Mouse (Mus musculus): Measurements from ENCODE around the gene Dnajb13. TPM values are rescaled to one million over a fixed set of nuclear protein-coding genes. Genes with fewer than 3 reads are reported as not detected.
A peak's percentile ranks its signal among the peaks of the same experiment; 100 is the strongest.

Gene Dnajb13
- polyA plus RNA-seq, 1 experiment from 2014 or later = 1.6 TPM

DNA sequence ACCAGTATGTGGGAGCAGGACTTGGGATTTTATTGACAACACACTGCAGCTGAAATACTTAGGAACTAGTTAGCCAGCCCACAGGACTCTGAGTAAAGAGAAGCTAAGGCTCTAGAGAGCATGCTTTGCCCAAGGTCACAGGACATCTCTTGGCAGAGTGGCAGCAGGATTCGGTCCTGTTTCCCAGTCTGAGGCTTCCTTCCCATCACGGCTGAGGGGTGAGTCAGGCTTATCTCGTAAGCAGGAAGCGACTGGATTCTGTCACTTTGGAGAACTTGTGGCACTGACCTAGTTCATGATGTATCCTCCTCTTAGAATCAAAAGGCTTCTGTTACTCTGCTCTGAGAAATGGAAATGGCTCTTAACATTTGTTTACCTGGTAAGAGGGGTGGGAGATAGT, 32.9 kb upstream of the Dnajb13 start:
- no peak overlapping the region for H3K27ac ChIP-seq (ENCODE audit: low read depth, low read length)

GRCm38 (mm10) chr7:100544437-100544836, 29.7 kb upstream of the Dnajb13 start:
- H3K4me1 ChIP-seq (replicated peaks; ENCODE audit: control insufficient read depth, insufficient read depth, low read length) = 0 out of 2 replicates have a peak, but pooled peaks cover 3% of the 10 kb centered on the region
- peaks cover 8% of the 10 kb centered on the region; the same call in 1 of the 2 replicates for H3K36me3 ChIP-seq (ENCODE audit: control insufficient read depth, insufficient read depth, low read length)
- peak overlapping the region; percentile 45; the same call in 1 of the 2 replicates for H3K27ac ChIP-seq (ENCODE audit: low read depth, low read length)
- ATAC-seq (replicated peaks; ENCODE audit: low FRiP score) (no peak; the same call in 1 of the 2 replicates), DNase-seq (ENCODE audit: low spot score) (no peak)
- WGBS = 45% methylated on average over 1 of the region's 1 CpGs
- no peak overlapping the region for H3K9ac ChIP-seq (ENCODE audit: low read depth, low read length)
- H3K4me2 ChIP-seq = no peak overlapping the region
- H3K4me3 ChIP-seq (ENCODE audit: low read depth, low read length) = no peak overlapping the region
- no peaks in the 10 kb centered on the region for H3K27me3 ChIP-seq (replicated peaks; ENCODE audit: control insufficient read depth, insufficient read depth, low read length)
- H3K9me3 ChIP-seq (ENCODE audit: control insufficient read depth, low read length) = no peaks in the 10 kb centered on the region

More for the DNA sequence above, 32.9 kb upstream of the Dnajb13 start:
- Histone ChIP-seq H3K4me2 (no peak overlapping the region), H3K9me3 (ENCODE audit: control insufficient read depth, low read length) (no peaks in the 10 kb centered on the region), H3K4me3 (ENCODE audit: low read depth, low read length) (no peak overlapping the region), H3K36me3 (ENCODE audit: control insufficient read depth, insufficient read depth, low read length) (peaks cover 2% of the 10 kb centered on the region; the same call in 1 of the 2 replicates), H3K27me3 (replicated peaks; ENCODE audit: control insufficient read depth, insufficient read depth, low read length) (no peaks in the 10 kb centered on the region), H3K9ac (ENCODE audit: low read depth, low read length) (no peak overlapping the region), H3K4me1 (replicated peaks; ENCODE audit: control insufficient read depth, insufficient read depth, low read length) (0 out of 2 replicates have a peak, but pooled peaks cover 3% of the 10 kb centered on the region)
- 43% methylated on average over 4 of the region's 4 CpGs for WGBS
- DNase-seq (ENCODE audit: low spot score) (no peak), ATAC-seq (replicated peaks; ENCODE audit: low FRiP score) (no peak)

DNA sequence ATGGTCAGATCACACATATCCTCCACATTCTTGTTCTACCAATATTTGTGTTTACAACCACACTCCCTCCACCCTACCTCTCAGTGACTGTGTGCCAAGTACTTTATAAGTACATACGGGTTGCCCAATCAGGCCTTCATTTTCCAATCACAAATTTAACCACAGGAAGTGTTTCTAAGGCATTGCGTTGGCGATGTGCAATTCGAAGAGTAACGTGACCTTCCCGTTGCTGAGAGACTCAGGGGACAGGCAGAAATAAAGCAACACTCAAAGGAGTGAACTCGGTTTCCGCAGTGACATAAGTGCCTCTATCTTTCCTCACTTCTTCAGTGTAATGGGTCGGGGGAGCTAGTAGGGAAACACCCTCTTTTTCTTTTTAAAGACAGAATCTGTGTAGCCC, 24.8 kb upstream of the Dnajb13 start:
- 88% methylated on average over 9 of the region's 9 CpGs for WGBS
- ATAC-seq (replicated peaks; ENCODE audit: low FRiP score) = no peak
- DNase-seq (ENCODE audit: low spot score) = no peak

DNA sequence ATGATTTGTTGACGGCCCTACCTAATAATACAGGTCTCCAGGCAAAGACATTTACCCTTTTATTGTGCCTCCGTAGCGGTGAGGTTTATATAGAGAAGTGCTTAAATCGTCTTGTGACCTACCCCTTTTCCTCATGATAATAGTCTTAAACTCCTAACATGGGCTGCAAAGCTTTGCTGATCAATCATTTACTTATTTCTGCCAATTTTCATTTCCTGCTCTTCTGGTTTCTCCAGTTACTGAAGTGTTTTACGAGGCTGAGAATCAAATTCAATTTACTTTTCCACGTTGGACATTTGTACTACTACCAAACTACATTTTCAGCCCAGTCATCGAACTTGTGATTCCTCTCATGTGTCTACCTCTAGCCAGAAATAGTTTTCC, 22.8 kb upstream of the Dnajb13 start:
- H3K9me3 ChIP-seq (ENCODE audit: control insufficient read depth, low read length) = no peaks in the 10 kb centered on the region
- H3K9ac ChIP-seq (ENCODE audit: low read depth, low read length) = peak overlapping the region; percentile 62
- no peaks in the 10 kb centered on the region for H3K27me3 ChIP-seq (replicated peaks; ENCODE audit: control insufficient read depth, insufficient read depth, low read length)
- WGBS = 26% methylated on average over 7 of the region's 7 CpGs
- H3K4me3 ChIP-seq (ENCODE audit: low read depth, low read length) = peak overlapping the region; percentile 57
- H3K27ac ChIP-seq (ENCODE audit: low read depth, low read length) = peak overlapping the region; percentile 5; the same call in 1 of the 2 replicates
- H3K4me2 ChIP-seq = peak overlapping the region; percentile 76
- peaks cover 6% of the 10 kb centered on the region for H3K4me1 ChIP-seq (replicated peaks; ENCODE audit: control insufficient read depth, insufficient read depth, low read length)
- peaks cover 9% of the 10 kb centered on the region; the same call in 1 of the 2 replicates for H3K36me3 ChIP-seq (ENCODE audit: control insufficient read depth, insufficient read depth, low read length)
- ATAC-seq (replicated peaks; ENCODE audit: low FRiP score) = no peak
- DNase-seq (ENCODE audit: low spot score) = no peak

More for the DNA sequence above, 24.8 kb upstream of the Dnajb13 start:
- Histone ChIP-seq H3K4me3 (ENCODE audit: low read depth, low read length) (no peak overlapping the region), H3K36me3 (ENCODE audit: control insufficient read depth, insufficient read depth, low read length) (peaks cover 9% of the 10 kb centered on the region; the same call in 1 of the 2 replicates), H3K9ac (ENCODE audit: low read depth, low read length) (no peak overlapping the region), H3K4me2 (no peak overlapping the region), H3K9me3 (ENCODE audit: control insufficient read depth, low read length) (no peaks in the 10 kb centered on the region), H3K27ac (ENCODE audit: low read depth, low read length) (no peak overlapping the region), H3K27me3 (replicated peaks; ENCODE audit: control insufficient read depth, insufficient read depth, low read length) (no peaks in the 10 kb centered on the region), H3K4me1 (replicated peaks; ENCODE audit: control insufficient read depth, insufficient read depth, low read length) (peaks cover 6% of the 10 kb centered on the region)

DNA sequence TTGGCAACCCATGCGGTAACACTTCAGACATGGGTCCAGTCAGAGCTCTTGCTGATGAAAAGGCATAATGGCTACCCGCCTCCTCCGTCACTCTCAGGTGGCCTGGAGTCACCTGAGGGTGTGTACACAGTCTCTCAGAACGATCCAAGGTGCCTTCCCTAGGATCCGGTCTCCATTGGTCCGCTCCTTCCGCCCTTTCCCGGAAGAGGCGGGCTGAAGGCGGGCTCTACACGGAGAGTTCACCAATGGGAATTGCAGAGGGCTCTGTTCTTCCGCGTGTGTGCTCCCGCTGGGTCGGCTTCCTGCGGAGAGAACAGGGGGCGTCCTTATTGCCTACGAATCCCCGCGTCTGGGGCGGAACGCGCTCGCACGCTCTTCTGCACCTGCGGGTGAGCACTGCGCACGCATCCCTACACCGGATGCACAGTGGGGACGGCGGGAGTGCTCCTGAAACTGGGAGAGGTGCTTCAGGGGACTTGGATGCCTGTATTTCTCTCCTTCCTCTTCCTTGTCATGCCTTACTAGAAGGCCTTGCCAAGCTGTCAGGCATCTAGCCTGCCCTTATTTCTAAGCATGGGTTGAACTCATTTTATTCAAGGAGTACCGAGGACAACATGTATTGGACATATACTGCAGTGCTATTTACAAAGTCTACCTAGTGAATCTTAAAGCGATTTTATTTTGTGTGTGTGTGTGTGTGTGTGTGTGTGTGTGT, 22.2 kb upstream of the Dnajb13 start, which contains the start of gene Coa4:
Gene Coa4, plus strand, starts transcription at position 268 of the 715 bp plus-strand sequence.
- ATAC-seq (replicated peaks; ENCODE audit: low FRiP score) = peak; percentile 99
- peak; percentile 90 for DNase-seq (ENCODE audit: low spot score)
- H3K4me2 ChIP-seq = peak within 1 kb of the TSS; percentile 76
- peaks cover 6% of the 10 kb centered on the region for H3K4me1 ChIP-seq (replicated peaks; ENCODE audit: control insufficient read depth, insufficient read depth, low read length)
- WGBS = 1% methylated on average over 33 of the region's 33 CpGs
- no peaks in the 10 kb centered on the region for H3K9me3 ChIP-seq (ENCODE audit: control insufficient read depth, low read length)
- peak within 1 kb of the TSS; percentile 5; the same call in 1 of the 2 replicates for H3K27ac ChIP-seq (ENCODE audit: low read depth, low read length)
- H3K9ac ChIP-seq (ENCODE audit: low read depth, low read length) = peak within 1 kb of the TSS; percentile 62
- peaks cover 9% of the 10 kb centered on the region; the same call in 1 of the 2 replicates for H3K36me3 ChIP-seq (ENCODE audit: control insufficient read depth, insufficient read depth, low read length)
- peak within 1 kb of the TSS; percentile 57 for H3K4me3 ChIP-seq (ENCODE audit: low read depth, low read length)
- no peaks in the 10 kb centered on the region for H3K27me3 ChIP-seq (replicated peaks; ENCODE audit: control insufficient read depth, insufficient read depth, low read length)

- Histone ChIP-seq H3K9me3 (ENCODE audit: control insufficient read depth, low read length) (no peaks in the 10 kb centered on the region), H3K4me3 (ENCODE audit: low read depth, low read length) (peak overlapping the region; percentile 57), H3K4me2 (peak overlapping the region; percentile 76), H3K27me3 (replicated peaks; ENCODE audit: control insufficient read depth, insufficient read depth, low read length) (no peaks in the 10 kb centered on the region), H3K4me1 (replicated peaks; ENCODE audit: control insufficient read depth, insufficient read depth, low read length) (peaks cover 13% of the 10 kb centered on the region), H3K9ac (ENCODE audit: low read depth, low read length) (no peak overlapping the region), H3K27ac (ENCODE audit: low read depth, low read length) (no peak overlapping the region; the same call in 1 of the 2 replicates), H3K36me3 (ENCODE audit: control insufficient read depth, insufficient read depth, low read length) (peaks cover 9% of the 10 kb centered on the region; the same call in 1 of the 2 replicates)
- no peak for ATAC-seq (replicated peaks; ENCODE audit: low FRiP score)
- 61% methylated on average over 2 of the region's 2 CpGs for WGBS
- DNase-seq (ENCODE audit: low spot score) = no peak
Measured at GRCm38 (mm10) chr7:100535831-100536230, 21.1 kb upstream of the Dnajb13 start.

- no peak overlapping the region for H3K9ac ChIP-seq (ENCODE audit: low read depth, low read length)
- H3K4me3 ChIP-seq (ENCODE audit: low read depth, low read length) = no peak overlapping the region
- WGBS = 82% methylated on average over 3 of the region's 3 CpGs
- no peaks in the 10 kb centered on the region for H3K27me3 ChIP-seq (replicated peaks; ENCODE audit: control insufficient read depth, insufficient read depth, low read length)
- H3K27ac ChIP-seq (ENCODE audit: low read depth, low read length) = no peak overlapping the region
- 0 out of 2 replicates have a peak, but pooled peaks cover 2% of the 10 kb centered on the region for H3K36me3 ChIP-seq (ENCODE audit: control insufficient read depth, insufficient read depth, low read length)
- DNase-seq (ENCODE audit: low spot score) = no peak
- no peak for ATAC-seq (replicated peaks; ENCODE audit: low FRiP score)
- peaks cover 13% of the 10 kb centered on the region for H3K4me1 ChIP-seq (replicated peaks; ENCODE audit: control insufficient read depth, insufficient read depth, low read length)
- H3K9me3 ChIP-seq (ENCODE audit: control insufficient read depth, low read length) = no peaks in the 10 kb centered on the region
- H3K4me2 ChIP-seq = no peak overlapping the region
Measured at GRCm38 (mm10) chr7:100534216-100534615, 19.5 kb upstream of the Dnajb13 start.

DNA sequence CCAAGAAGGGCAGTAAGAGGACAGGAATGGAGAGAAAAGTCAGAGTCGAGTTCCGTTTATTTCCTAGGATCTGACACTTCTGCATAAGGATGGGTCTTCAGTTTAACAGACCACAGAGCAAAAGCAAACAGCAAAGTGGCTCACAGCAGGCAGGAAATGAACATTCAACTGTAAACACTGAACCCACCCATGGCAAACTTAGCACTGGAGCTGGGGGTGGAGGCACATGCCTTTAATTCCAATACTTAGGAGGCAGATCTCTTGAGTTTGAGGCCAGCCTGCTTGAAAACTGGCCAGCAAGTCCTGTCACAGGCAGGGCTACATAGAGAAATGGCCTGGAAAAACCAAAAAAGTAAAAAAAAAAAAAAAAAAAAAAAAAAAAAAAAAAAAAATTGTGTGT, 18.7 kb upstream of the Dnajb13 start:
- no peaks in the 10 kb centered on the region for H3K27me3 ChIP-seq (replicated peaks; ENCODE audit: control insufficient read depth, insufficient read depth, low read length)
- H3K27ac ChIP-seq (ENCODE audit: low read depth, low read length) = peak overlapping the region; percentile 66
- H3K4me2 ChIP-seq = peak overlapping the region; percentile 38
- H3K36me3 ChIP-seq (ENCODE audit: control insufficient read depth, insufficient read depth, low read length) = no peaks in the 10 kb centered on the region
- ATAC-seq (replicated peaks; ENCODE audit: low FRiP score) = no peak
- H3K4me3 ChIP-seq (ENCODE audit: low read depth, low read length) = no peak overlapping the region
- DNase-seq (ENCODE audit: low spot score) = no peak
- H3K9ac ChIP-seq (ENCODE audit: low read depth, low read length) = no peak overlapping the region
- H3K9me3 ChIP-seq (ENCODE audit: control insufficient read depth, low read length) = no peaks in the 10 kb centered on the region
- WGBS = 64% methylated on average over 2 of the region's 2 CpGs
- peaks cover 13% of the 10 kb centered on the region for H3K4me1 ChIP-seq (replicated peaks; ENCODE audit: control insufficient read depth, insufficient read depth, low read length)

Measured in liver, embryonic 11.5 days (tissue).